Mouse (Mus musculus): ENCODE measurements at regions not wholly inside any gene's neighbourhood (a gene's known extent, or its start where the extent isn't known, plus 50 kb on each side); places are given as distances from the start of the nearest gene placed in this dataset.

DNA sequence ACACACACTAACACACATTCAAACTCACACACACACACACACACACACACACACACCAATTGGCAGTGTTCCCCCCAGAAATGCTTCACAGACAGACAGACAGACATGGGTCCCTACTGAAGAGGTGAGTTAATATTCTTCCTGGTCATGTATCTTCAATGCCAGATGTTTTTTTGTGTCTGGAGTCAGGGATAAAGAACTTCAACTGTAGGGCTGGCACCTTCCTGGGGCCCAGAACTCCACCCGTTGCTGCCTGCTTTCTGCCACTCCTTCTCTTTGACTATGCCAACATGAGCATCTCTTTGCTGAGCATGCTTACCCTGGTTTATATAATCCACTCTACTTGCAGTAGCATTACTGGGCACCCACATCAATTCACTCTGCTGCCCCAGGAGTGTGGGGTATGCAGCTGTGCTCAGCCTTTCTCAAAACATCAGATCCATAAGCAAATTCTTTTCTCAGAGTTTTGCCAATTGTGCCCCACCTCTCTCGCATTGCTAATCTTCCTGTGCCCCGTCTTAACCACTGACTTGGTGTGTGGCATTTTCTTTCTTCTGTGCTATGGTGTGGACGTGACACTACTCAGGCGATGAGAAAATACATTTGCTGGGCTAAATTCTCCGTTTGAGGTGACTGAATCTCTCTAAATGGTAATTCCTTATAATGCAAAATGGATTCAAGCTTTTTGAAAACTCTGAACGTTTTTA is 60.5 kb upstream of the Bach2 start:
- no peak for DNase-seq (ENCODE audit: low read depth, low spot score)

DNA sequence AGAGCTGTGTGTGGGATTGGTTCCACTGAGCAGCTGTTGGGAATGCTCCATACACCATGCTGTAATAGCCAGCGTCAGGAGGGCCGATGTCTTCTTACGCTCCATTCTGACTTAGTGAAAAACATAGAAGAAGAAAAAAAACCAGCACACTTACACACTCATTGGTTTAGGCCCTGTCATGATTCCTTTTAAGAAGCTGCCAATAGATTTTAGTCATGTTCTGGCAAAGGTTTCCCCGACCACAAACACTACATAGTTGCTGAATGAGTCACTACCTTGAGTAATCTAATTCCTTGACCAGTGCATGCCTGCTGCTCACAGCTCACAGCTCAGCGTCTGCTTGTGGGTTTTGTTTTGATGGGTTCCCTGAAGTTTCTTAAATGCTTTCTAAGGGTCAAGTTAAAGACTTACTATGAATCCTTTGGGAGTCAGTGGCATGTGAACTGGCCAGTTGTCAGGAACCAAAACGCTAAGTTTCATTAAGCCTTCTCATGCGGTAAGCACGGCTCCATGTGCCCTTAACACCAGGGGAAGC is 58.8 kb upstream of the Bach2 start:
- no peak for DNase-seq (ENCODE audit: low read depth, low spot score)

DNA sequence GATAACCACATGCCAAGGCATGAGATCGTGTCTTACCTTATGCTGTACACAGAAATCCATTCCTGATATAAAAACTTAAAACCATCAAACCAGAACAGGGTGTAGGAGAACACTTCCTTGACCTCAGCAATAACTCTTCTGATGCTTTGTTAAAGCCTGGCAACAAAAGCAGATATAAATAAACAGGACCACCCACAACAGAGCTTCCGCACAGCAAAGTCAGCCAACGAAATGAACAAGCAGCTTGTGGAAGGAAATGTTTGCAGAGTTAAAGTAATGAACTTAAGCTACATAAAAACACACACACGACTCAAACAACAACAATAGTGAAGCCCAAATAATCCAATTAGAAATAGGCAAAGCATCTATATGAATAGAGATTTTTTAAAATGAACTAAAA is 54.8 kb upstream of the Bach2 start:
- no peak for DNase-seq (ENCODE audit: low read depth, low spot score)

DNA sequence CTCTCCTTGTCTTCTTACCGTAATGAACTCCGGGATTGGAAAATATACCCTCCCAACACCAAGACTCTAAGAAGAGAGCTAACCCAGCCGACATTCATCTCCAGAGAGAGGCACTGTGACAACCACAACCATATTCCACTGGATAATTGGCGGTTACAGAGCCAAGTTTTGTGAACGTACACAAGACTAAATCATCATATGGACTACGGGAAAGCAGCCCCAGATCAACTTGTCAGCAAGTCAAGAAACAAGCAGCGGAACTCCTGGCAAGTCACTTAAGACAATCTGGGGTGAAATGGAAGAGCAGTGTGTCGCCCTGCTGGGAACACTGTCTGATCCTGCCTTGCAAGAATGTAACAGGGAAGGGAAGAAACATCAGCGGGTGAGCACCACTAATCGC is 52.6 kb upstream of the Bach2 start:
- DNase-seq (ENCODE audit: low read depth, low spot score): no peak

DNA sequence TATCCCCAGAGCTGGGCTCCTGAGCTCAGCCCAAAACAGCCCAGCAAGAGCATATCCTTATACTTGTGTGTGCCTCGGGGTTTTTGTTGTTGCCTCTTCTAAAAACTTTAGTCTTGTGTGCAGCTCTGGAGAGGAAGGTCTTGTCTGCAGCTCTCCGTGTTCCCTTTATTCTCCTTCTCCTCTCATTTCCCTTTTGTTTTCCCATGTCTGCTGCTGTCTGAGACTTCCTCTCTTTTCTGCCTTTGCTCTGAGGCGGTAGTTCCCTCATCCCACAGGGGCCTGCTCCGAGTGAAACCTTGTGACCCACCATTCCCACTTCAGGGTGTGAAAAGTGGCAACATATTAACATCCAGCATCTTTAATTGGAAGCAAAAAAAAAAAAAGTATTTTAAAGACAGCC is 51.5 kb upstream of the Bach2 start:
- no peak for DNase-seq (ENCODE audit: low read depth, low spot score)

DNA sequence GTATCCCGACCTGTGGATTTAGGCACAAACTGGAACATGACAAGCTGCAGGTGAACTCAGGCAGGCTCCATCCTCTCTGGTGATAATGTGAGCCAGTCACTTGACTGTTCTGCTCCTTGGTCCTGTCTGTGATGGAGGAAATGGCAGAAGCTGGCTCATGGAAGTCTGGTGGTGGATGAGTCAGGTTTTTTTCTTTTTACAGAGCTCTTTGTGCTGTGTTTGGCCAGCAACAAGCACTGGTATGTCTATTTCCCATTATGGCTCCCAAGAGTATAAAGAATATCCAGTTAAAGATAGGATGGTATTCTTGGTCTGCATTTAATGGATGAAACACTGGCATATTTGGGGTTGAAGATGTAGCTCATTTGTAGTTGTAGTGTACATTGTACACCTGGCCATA is 50.5 kb upstream of the Bach2 start:
- no peak for DNase-seq (ENCODE audit: low read depth, low spot score)

DNA sequence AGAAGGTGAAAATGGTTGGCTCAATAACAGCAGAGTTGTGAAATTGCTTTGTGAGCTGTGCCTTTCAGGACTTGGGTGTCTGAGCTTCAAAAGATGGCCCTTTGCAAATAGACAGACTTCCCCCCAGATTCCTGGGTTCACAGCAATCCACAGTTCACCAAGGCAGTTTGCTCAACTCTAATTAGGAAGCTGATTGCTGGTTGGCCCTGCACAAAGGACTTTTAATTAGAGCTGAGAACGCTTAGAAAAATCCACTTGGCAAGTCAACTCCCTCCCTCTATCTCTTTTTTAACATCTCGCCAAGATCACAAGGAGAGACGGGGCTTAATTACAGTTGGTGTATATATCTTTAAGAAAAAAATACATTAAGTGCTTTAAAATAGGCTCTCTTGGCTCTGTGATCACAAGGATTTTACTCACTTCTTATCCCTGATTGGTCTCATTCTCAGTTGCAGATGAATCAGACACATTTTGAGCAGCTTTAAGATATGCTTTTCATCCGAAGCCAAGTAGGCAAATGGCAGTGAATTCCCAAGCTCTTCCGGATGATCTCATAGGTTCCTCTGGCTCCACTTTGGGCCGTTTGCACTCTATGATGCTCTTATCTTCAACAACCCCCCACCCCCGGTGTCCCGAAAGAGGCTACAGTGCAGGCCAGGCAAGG is 49.7 kb upstream of the Bach2 start:
- DNase-seq (ENCODE audit: low read depth, low spot score): no peak
